Mouse (Mus musculus): ENCODE data around the gene Abca2. TPM values are rescaled to one million over a fixed set of nuclear protein-coding genes. Genes with fewer than 3 reads are reported as not detected.

The Abca2 gene
- polyA plus RNA-seq, 1 experiment from 2014 or later, result 14.9 TPM

DNA sequence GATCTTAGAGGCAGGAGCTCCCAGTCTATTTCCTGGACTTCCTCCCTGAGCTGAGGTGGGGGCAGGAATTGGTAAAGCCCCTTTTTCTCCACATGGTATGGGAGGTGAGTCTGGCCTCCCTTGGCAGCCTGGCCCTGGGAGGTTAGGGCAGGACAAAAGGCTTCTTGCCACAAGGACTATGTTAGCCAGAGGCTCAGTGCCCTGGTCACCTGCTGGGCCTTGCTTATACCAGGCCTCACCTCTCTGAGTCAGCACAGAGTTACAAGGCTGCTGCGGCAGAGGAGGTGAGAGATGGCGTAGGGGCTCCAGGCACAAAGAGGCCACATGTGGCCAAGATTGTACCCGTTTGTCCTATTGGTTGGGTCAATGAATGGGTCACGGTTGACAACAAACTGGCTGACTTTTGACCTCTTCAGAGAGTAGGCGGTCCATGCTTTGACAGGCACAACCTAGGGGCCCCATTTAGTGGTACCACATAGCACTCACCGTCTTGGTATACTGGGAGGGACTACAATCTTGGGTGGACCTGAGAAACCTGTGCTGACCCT lies 2.9 kb downstream of the Abca2 start:
- Histone ChIP-seq H3K36me3 (ENCODE audit: control insufficient read depth, insufficient read depth) (no peaks in the 10 kb centered on the region; the same call in none of the 2 replicates), H3K9ac (replicated peaks; ENCODE audit: low read depth, low read length) (no peak overlapping the region), H3K4me3 (replicated peaks; ENCODE audit: low read length) (no peak overlapping the region), H3K4me2 (ENCODE audit: low read length) (no peak overlapping the region), H3K27ac (ENCODE audit: low read length) (no peak overlapping the region), H3K27me3 (replicated peaks; ENCODE audit: control insufficient read depth, insufficient read depth, low read length) (no peaks in the 10 kb centered on the region), H3K9me3 (ENCODE audit: control insufficient read depth, low read length) (no peaks in the 10 kb centered on the region), H3K4me1 (replicated peaks; ENCODE audit: control insufficient read depth, insufficient read depth, low read length) (peaks cover 25% of the 10 kb centered on the region)
- 72% methylated on average over 6 of the region's 6 CpGs for WGBS
- no peak for ATAC-seq

GRCm38 (mm10) chr2:25432326-25433098 lies 4.0 kb downstream of the Abca2 start:
- no peaks in the 10 kb centered on the region for H3K9me3 ChIP-seq (ENCODE audit: control insufficient read depth, low read length)
- no peaks in the 10 kb centered on the region; the same call in none of the 2 replicates for H3K36me3 ChIP-seq (ENCODE audit: control insufficient read depth, insufficient read depth)
- 83% methylated on average over 11 of the region's 11 CpGs for WGBS
- H3K4me3 ChIP-seq (replicated peaks; ENCODE audit: low read length), result no peak overlapping the region
- no peaks in the 10 kb centered on the region for H3K27me3 ChIP-seq (replicated peaks; ENCODE audit: control insufficient read depth, insufficient read depth, low read length)
- H3K4me2 ChIP-seq (ENCODE audit: low read length), result no peak overlapping the region
- ATAC-seq, result no peak
- no peak overlapping the region for H3K9ac ChIP-seq (replicated peaks; ENCODE audit: low read depth, low read length)
- no peak overlapping the region for H3K27ac ChIP-seq (ENCODE audit: low read length)
- H3K4me1 ChIP-seq (replicated peaks; ENCODE audit: control insufficient read depth, insufficient read depth, low read length), result peaks cover 25% of the 10 kb centered on the region

DNA sequence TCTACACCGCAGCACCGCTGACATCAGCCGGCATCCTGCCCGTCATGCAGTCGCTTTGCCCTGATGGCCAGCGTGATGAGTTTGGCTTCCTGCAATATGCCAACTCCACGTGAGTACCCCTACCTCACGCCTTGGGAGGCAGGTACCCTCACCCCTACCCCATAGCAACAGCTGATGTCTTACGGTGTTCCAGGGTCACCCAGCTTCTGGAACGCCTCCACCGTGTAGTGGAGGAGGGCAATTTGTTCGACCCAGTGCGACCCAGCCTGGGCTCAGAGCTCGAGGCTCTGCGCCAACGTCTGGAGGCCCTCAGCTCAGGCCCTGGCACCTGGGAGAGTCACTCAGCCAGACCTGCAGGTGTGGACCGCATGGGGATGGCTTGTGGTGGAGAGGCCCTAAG lies 4.6 kb downstream of the Abca2 start:
- Histone ChIP-seq H3K4me3 (replicated peaks; ENCODE audit: low read length) (no peak overlapping the region), H3K4me2 (ENCODE audit: low read length) (no peak overlapping the region), H3K27ac (ENCODE audit: low read length) (no peak overlapping the region), H3K36me3 (ENCODE audit: control insufficient read depth, insufficient read depth) (no peaks in the 10 kb centered on the region; the same call in none of the 2 replicates), H3K9me3 (ENCODE audit: control insufficient read depth, low read length) (no peaks in the 10 kb centered on the region), H3K9ac (replicated peaks; ENCODE audit: low read depth, low read length) (no peak overlapping the region), H3K4me1 (replicated peaks; ENCODE audit: control insufficient read depth, insufficient read depth, low read length) (peaks cover 25% of the 10 kb centered on the region), H3K27me3 (replicated peaks; ENCODE audit: control insufficient read depth, insufficient read depth, low read length) (no peaks in the 10 kb centered on the region)
- WGBS, result 92% methylated on average over 17 of the region's 17 CpGs
- no peak for ATAC-seq

- Histone ChIP-seq H3K9ac (replicated peaks; ENCODE audit: low read depth, low read length) (no peak overlapping the region), H3K4me1 (replicated peaks; ENCODE audit: control insufficient read depth, insufficient read depth, low read length) (peaks cover 20% of the 10 kb centered on the region), H3K36me3 (ENCODE audit: control insufficient read depth, insufficient read depth) (peaks cover 4% of the 10 kb centered on the region), H3K9me3 (ENCODE audit: control insufficient read depth, low read length) (no peaks in the 10 kb centered on the region), H3K27ac (ENCODE audit: low read length) (no peak overlapping the region), H3K27me3 (replicated peaks; ENCODE audit: control insufficient read depth, insufficient read depth, low read length) (no peaks in the 10 kb centered on the region), H3K4me3 (replicated peaks; ENCODE audit: low read length) (no peak overlapping the region), H3K4me2 (ENCODE audit: low read length) (no peak overlapping the region)
- WGBS, result 93% methylated on average over 8 of the region's 8 CpGs
- ATAC-seq, result no peak
Observed at GRCm38 (mm10) chr2:25434292-25434691, 5.8 kb downstream of the Abca2 start.

DNA sequence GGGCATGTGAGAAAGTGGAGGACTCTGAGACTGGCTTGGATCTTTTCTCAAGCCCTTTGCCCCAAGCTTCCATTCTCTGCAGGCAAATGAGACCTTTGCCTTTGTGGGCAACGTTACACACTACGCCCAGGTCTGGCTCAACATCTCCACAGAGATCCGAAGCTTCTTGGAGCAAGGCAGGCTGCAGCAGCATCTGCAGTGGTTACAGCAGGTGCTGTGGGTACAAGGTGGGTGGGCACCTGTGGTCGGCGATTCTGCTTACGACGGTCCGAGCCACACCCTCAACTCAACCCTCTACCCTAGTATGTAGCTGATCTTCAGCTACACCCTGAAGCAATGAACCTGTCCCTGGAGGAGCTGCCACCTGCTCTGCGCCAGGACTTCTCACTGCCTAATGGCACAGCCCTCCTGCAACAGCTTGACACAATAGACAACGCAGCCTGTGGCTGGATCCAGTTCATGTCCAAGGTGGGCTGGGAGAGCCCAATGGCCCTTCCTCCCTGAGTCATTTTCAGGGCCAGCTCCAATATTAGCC lies 7.8 kb downstream of the Abca2 start:
- WGBS, result 95% methylated on average over 10 of the region's 10 CpGs
- Histone ChIP-seq H3K9me3 (ENCODE audit: control insufficient read depth, low read length) (no peaks in the 10 kb centered on the region), H3K4me1 (replicated peaks; ENCODE audit: control insufficient read depth, insufficient read depth, low read length) (peaks cover under 1% of the 10 kb centered on the region; the same call in 1 of the 2 replicates), H3K4me2 (ENCODE audit: low read length) (no peak overlapping the region), H3K27me3 (replicated peaks; ENCODE audit: control insufficient read depth, insufficient read depth, low read length) (no peaks in the 10 kb centered on the region), H3K4me3 (replicated peaks; ENCODE audit: low read length) (no peak overlapping the region), H3K27ac (ENCODE audit: low read length) (no peak overlapping the region), H3K36me3 (ENCODE audit: control insufficient read depth, insufficient read depth) (peaks cover 4% of the 10 kb centered on the region), H3K9ac (replicated peaks; ENCODE audit: low read depth, low read length) (no peak overlapping the region)
- ATAC-seq, result no peak

- H3K4me3 ChIP-seq (replicated peaks; ENCODE audit: low read length), result no peak overlapping the region
- no peak overlapping the region for H3K27ac ChIP-seq (ENCODE audit: low read length)
- H3K9ac ChIP-seq (replicated peaks; ENCODE audit: low read depth, low read length), result no peak overlapping the region
- H3K9me3 ChIP-seq (ENCODE audit: control insufficient read depth, low read length), result no peaks in the 10 kb centered on the region
- H3K4me2 ChIP-seq (ENCODE audit: low read length), result no peak overlapping the region
- no peak for ATAC-seq
- peaks cover 26% of the 10 kb centered on the region for H3K36me3 ChIP-seq (ENCODE audit: control insufficient read depth, insufficient read depth)
- no peaks in the 10 kb centered on the region for H3K27me3 ChIP-seq (replicated peaks; ENCODE audit: control insufficient read depth, insufficient read depth, low read length)
- WGBS, result 89% methylated on average over 20 of the region's 20 CpGs
- no peaks in the 10 kb centered on the region for H3K4me1 ChIP-seq (replicated peaks; ENCODE audit: control insufficient read depth, insufficient read depth, low read length)
Observed at GRCm38 (mm10) chr2:25441067-25441466, 12.6 kb downstream of the Abca2 start.

GRCm38 (mm10) chr2:25442682-25443081 lies 14.2 kb downstream of the Abca2 start:
- no peak overlapping the region for H3K4me3 ChIP-seq (replicated peaks; ENCODE audit: low read length)
- no peaks in the 10 kb centered on the region for H3K27me3 ChIP-seq (replicated peaks; ENCODE audit: control insufficient read depth, insufficient read depth, low read length)
- H3K9ac ChIP-seq (replicated peaks; ENCODE audit: low read depth, low read length), result no peak overlapping the region
- no peak overlapping the region for H3K27ac ChIP-seq (ENCODE audit: low read length)
- H3K36me3 ChIP-seq (ENCODE audit: control insufficient read depth, insufficient read depth), result peaks cover 26% of the 10 kb centered on the region
- WGBS, result 93% methylated on average over 14 of the region's 14 CpGs
- no peaks in the 10 kb centered on the region for H3K4me1 ChIP-seq (replicated peaks; ENCODE audit: control insufficient read depth, insufficient read depth, low read length)
- H3K9me3 ChIP-seq (ENCODE audit: control insufficient read depth, low read length), result no peaks in the 10 kb centered on the region
- no peak for ATAC-seq
- no peak overlapping the region for H3K4me2 ChIP-seq (ENCODE audit: low read length)

DNA sequence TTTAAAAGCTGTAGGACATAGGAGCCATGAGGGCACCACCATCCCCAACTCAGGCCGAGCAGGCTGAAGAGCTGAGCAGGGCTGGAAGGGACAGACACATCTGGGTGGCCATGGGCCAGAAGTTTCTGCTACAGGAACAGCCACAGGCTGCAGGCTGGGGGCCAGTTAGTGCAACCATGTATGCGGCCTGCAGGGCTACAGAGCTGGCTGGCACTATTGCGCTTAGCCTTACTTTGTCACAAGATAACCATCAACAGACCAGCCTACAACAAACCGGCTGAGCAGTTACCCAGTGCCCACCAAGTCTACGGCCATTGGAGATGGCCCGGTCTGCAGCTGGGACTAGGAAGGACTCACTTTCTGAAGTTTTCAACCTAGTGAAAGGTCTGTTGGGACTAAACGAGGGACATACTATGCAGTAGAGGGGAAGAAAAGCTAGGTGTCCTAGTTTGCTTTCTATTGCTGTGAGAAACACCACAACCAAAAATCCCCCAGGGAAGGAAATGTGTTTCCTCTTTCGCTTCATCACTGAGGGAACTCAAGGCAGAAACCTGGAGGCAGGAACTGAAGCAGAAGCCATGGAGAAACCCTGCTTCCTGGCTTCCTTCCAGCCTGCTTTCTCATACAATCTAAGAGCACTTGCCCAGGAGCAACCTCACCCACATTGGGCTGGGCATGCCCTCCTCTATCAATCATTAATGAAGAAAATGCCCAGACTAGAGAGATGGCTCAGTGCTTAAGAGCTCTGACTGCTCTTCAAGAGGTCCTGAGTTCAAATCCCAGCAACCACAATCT lies 22.5 kb downstream of the Abca2 start:
- H3K27me3 ChIP-seq (replicated peaks; ENCODE audit: control insufficient read depth, insufficient read depth, low read length), result no peaks in the 10 kb centered on the region
- no peak overlapping the region for H3K4me3 ChIP-seq (replicated peaks; ENCODE audit: low read length)
- H3K9ac ChIP-seq (replicated peaks; ENCODE audit: low read depth, low read length), result no peak overlapping the region
- H3K27ac ChIP-seq (ENCODE audit: low read length), result no peak overlapping the region
- no peak for ATAC-seq
- H3K36me3 ChIP-seq (ENCODE audit: control insufficient read depth, insufficient read depth), result no peaks in the 10 kb centered on the region
- 92% methylated on average over 8 of the region's 8 CpGs for WGBS
- H3K9me3 ChIP-seq (ENCODE audit: control insufficient read depth, low read length), result no peaks in the 10 kb centered on the region
- no peaks in the 10 kb centered on the region for H3K4me1 ChIP-seq (replicated peaks; ENCODE audit: control insufficient read depth, insufficient read depth, low read length)
- H3K4me2 ChIP-seq (ENCODE audit: low read length), result no peak overlapping the region

- Histone ChIP-seq H3K9ac (replicated peaks; ENCODE audit: low read depth, low read length) (no peak overlapping the region), H3K36me3 (ENCODE audit: control insufficient read depth, insufficient read depth) (peaks cover under 1% of the 10 kb centered on the region; the same call in 1 of the 2 replicates), H3K27me3 (replicated peaks; ENCODE audit: control insufficient read depth, insufficient read depth, low read length) (no peaks in the 10 kb centered on the region), H3K4me3 (replicated peaks; ENCODE audit: low read length) (no peak overlapping the region), H3K4me1 (replicated peaks; ENCODE audit: control insufficient read depth, insufficient read depth, low read length) (no peaks in the 10 kb centered on the region), H3K27ac (ENCODE audit: low read length) (no peak overlapping the region), H3K9me3 (ENCODE audit: control insufficient read depth, low read length) (no peaks in the 10 kb centered on the region), H3K4me2 (ENCODE audit: low read length) (no peak overlapping the region)
- no peak for ATAC-seq
- WGBS, result 31% methylated on average over 1 of the region's 1 CpGs
Observed at GRCm38 (mm10) chr2:25452951-25453350, 24.4 kb downstream of the Abca2 start.

Measured in forebrain, embryonic 16.5 days (tissue).